Mouse (Mus musculus) cerebellum, adult 2 months (tissue): ENCODE data around the gene Foxo3. TPM values are rescaled to one million over a fixed set of nuclear protein-coding genes. Genes with fewer than 3 reads are reported as not detected.

ENCODE experiments used
- DNase-seq, 2 experiments: peaks; one replicate each; pipeline ENCODE4 v3.0.0; 2021
- H3K27ac ChIP-seq: fragments of 200-500 bp; 2 replicates; pipeline ENCODE4 v1.5.1; 2012; ENCODE audit warnings: low read length, control low read depth, inconsistent platforms; ENCODE audit not compliant: insufficient read depth
- H3K27me3 ChIP-seq: fragments of 200-500 bp; 2 replicates; pipeline ENCODE4 v1.6.1; 2012; ENCODE audit warnings: inconsistent platforms, mild to moderate bottlenecking, low read length, moderate library complexity; ENCODE audit not compliant: control insufficient read depth, insufficient read depth
- H3K4me1 ChIP-seq: fragments of 200-500 bp; 2 replicates; pipeline ENCODE4 v1.6.1; 2011; ENCODE audit warnings: low read length; ENCODE audit not compliant: control insufficient read depth, insufficient read depth
- H3K4me3 ChIP-seq: fragments of 200-500 bp; replicated peaks from 2 replicates; pipeline ENCODE3; 2011; ENCODE audit warnings: mild to moderate bottlenecking, low read depth, low read length, control low read depth; ENCODE audit not compliant: insufficient read depth
- CTCF ChIP-seq: fragments of 200-500 bp; IDR thresholded peaks from 2 replicates; pipeline ENCODE4 v1.5.1; 2011; ENCODE audit warnings: low read depth, mild to moderate bottlenecking, control low read depth, low read length, moderate library complexity, borderline replicate concordance; ENCODE audit not compliant: insufficient read depth
- POLR2A ChIP-seq: fragments of 200-500 bp; IDR thresholded peaks from 2 replicates; pipeline ENCODE4 v1.6.1; 2011; ENCODE audit warnings: low read length, control low read depth, borderline replicate concordance; ENCODE audit not compliant: insufficient read depth
- WGBS: fragments of 180-500 bp; shearing (Covaris S2); methylation state at CpG from one replicate; pipeline ENCODE4 v1.1.7; 2018; 5-methylcytosine and 5-hydroxymethylcytosine counted together
- polyA plus RNA-seq: library from polyadenylated mRNA; depleted of rRNA; stranded (reverse); fragments of >200 nt; gene quantifications from 2 replicates; pipeline ENCODE4 v1.2.3, GENCODE M21; 2012

Gene Foxo3
- polyA plus RNA-seq, 1 experiment, result 50.5 TPM

- Histone ChIP-seq H3K4me3 (no peak overlapping the region), H3K27me3 (no peaks in the 10 kb centered on the region), H3K27ac (peak overlapping the region; percentile 60; the same call in 1 of the 2 replicates), H3K4me1 (peaks cover 69% of the 10 kb centered on the region)
- WGBS, result 82% methylated on average over 7 of the region's 7 CpGs
- TF ChIP-seq CTCF (no peak), POLR2A (no peak)
- no peak for DNase-seq
Measured at GRCm38 (mm10) chr10:42257985-42258384, 18.6 kb downstream of the Foxo3 start.

- H3K4me3 ChIP-seq, result no peak overlapping the region
- DNase-seq, result no peak
- H3K27me3 ChIP-seq, result no peaks in the 10 kb centered on the region
Measured at GRCm38 (mm10) chr10:42254788-42255187, 21.8 kb downstream of the Foxo3 start.

GRCm38 (mm10) chr10:42251749-42252323 lies 24.7 kb downstream of the Foxo3 start:
- DNase-seq, result no peak
- H3K27me3 ChIP-seq, result no peaks in the 10 kb centered on the region
- no peak for TF ChIP-seq CTCF
- no peak for TF ChIP-seq POLR2A
- H3K27ac ChIP-seq, result peak overlapping the region; percentile 68
- no peak overlapping the region for H3K4me3 ChIP-seq
- peaks cover 73% of the 10 kb centered on the region for H3K4me1 ChIP-seq
- 22% methylated on average over 8 of the region's 8 CpGs for WGBS

More at GRCm38 (mm10) chr10:42254788-42255187, 21.8 kb downstream of the Foxo3 start:
- H3K27ac ChIP-seq, result 0 out of 2 replicates have a peak overlapping the region, but pooled peaks have one; percentile 11
- peaks cover 80% of the 10 kb centered on the region for H3K4me1 ChIP-seq
- 12% methylated on average over 5 of the region's 5 CpGs for WGBS
- TF ChIP-seq CTCF (no peak), POLR2A (no peak)

- peak overlapping the region; percentile 30 for H3K27ac ChIP-seq
- H3K27me3 ChIP-seq, result no peaks in the 10 kb centered on the region
- TF ChIP-seq POLR2A (no peak), CTCF (no peak)
- peak; percentile 60 to 75 for DNase-seq
- WGBS, result 4% methylated on average over 7 of the region's 7 CpGs
- H3K4me3 ChIP-seq, result no peak overlapping the region
- peaks cover 74% of the 10 kb centered on the region for H3K4me1 ChIP-seq
Measured at GRCm38 (mm10) chr10:42251203-42251602, 25.4 kb downstream of the Foxo3 start.

- TF ChIP-seq POLR2A (no peak), CTCF (no peak)
- DNase-seq, result no peak
- H3K4me3 ChIP-seq, result no peak overlapping the region
- no peaks in the 10 kb centered on the region for H3K27me3 ChIP-seq
- H3K27ac ChIP-seq, result no peak overlapping the region
- peaks cover 66% of the 10 kb centered on the region for H3K4me1 ChIP-seq
- WGBS, result 57% methylated on average over 2 of the region's 2 CpGs
Measured at GRCm38 (mm10) chr10:42249965-42250364, 26.6 kb downstream of the Foxo3 start.

- TF ChIP-seq CTCF (no peak), POLR2A (no peak)
- H3K27ac ChIP-seq, result no peak overlapping the region
- DNase-seq, result no peak
- no peaks in the 10 kb centered on the region for H3K27me3 ChIP-seq
- H3K4me3 ChIP-seq, result no peak overlapping the region
- H3K4me1 ChIP-seq, result peaks cover 63% of the 10 kb centered on the region
- 52% methylated on average over 5 of the region's 5 CpGs for WGBS
Measured at GRCm38 (mm10) chr10:42248644-42249043, 27.9 kb downstream of the Foxo3 start.

- no peak for DNase-seq
- H3K4me3 ChIP-seq, result no peak overlapping the region
- 46% methylated on average over 4 of the region's 4 CpGs for WGBS
- TF ChIP-seq CTCF, result no peak
- no peak for TF ChIP-seq POLR2A
- no peak overlapping the region for H3K27ac ChIP-seq
- no peaks in the 10 kb centered on the region for H3K27me3 ChIP-seq
- H3K4me1 ChIP-seq, result peaks cover 59% of the 10 kb centered on the region
Measured at GRCm38 (mm10) chr10:42248156-42248555, 28.4 kb downstream of the Foxo3 start.

- 29% methylated on average over 11 of the region's 11 CpGs for WGBS
- no peak overlapping the region for H3K4me3 ChIP-seq
- no peak overlapping the region for H3K27ac ChIP-seq
- H3K4me1 ChIP-seq, result peaks cover 56% of the 10 kb centered on the region
- TF ChIP-seq CTCF (no peak), POLR2A (no peak)
- H3K27me3 ChIP-seq, result no peaks in the 10 kb centered on the region
- no peak for DNase-seq
Measured at GRCm38 (mm10) chr10:42247125-42247816, 29.3 kb downstream of the Foxo3 start.
